Mouse (Mus musculus): ENCODE measurements around the gene Nipa2.
A peak's percentile ranks its signal among the peaks of the same experiment; 100 is the strongest.
"Not testable (repeated sequence)": the region's sequence is repeated elsewhere in the genome, so short reads cannot be mapped to it uniquely, and the experiment has no call there.

Nipa2 gene

DNA sequence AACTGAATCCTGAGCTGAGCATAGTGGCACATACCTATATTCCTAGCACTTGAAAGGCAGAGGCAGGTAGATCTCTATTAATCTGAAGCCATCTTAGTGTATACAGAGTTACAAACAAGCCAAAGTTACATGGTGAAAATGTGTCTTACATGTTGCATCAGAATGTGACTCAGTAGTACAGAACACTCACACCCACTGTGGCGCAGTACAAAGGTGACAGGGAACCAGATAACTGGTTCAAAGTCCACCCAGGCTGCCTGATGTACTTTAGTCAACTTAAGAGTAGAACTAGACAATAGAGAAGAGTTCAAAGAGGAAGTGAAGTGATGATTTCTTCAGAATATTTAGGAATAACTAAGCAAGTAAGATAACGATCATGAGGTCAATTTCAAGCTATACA is 27.3 kb downstream of the Nipa2 start:
- no peak for DNase-seq

DNA sequence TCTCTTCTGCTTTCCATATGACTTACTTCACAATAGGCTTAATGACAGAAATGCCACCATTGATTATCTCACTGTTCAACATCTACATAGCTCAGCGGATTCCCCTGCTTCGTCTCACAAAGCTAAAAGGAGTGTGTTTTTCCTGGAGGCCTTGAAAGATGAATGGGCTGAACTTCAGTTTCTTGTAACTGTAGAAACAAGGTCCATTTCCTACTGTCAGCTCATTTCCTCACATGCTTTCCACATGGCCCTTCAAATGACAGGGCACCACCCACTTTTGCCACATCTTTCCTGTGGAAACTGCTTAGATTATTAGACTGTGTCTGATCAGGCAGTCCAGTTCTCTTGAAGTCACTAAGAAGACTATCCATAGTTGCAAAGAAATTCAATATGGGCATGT is 33.6 kb downstream of the Nipa2 start:
- DNase-seq = no peak

DNA sequence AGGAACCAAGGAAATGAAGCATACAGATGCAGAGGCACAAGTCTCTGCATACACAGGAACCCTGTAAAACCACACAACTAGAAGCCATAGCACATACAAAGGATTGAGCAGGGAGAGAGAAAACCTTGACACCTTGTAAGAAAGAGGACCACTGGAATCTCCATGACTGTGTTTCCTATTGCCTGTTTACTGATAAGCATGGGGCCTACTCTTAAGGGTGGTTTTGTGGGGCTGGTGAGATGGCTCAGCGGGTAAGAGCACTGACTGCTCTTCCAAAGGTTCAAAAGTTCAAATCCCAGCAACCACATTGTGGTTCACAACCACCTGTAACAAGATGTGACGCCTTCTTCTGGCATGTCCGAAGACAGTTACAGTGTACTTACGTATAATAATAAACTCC is 35.0 kb downstream of the Nipa2 start:
- DNase-seq = no peak

DNA sequence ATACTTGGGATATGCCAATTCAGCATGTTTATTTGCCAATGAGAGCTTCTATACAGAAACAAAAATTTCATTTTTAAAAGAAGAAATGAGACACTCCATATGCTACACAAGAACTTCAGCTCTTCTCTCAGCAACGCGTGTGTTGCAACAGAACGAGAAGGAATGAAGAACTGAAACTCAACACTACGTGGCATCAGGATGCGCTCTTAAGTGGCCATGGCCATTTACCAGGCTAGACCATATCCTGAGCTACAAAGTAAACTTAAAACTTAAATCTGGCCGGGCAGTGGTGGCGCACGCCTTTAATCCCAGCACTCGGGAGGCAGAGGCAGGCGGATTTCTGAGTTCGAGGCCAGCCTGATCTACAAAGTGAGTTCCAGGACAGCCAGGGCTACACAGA is 43.9 kb downstream of the Nipa2 start:
- not testable (repeated sequence) for DNase-seq

DNA sequence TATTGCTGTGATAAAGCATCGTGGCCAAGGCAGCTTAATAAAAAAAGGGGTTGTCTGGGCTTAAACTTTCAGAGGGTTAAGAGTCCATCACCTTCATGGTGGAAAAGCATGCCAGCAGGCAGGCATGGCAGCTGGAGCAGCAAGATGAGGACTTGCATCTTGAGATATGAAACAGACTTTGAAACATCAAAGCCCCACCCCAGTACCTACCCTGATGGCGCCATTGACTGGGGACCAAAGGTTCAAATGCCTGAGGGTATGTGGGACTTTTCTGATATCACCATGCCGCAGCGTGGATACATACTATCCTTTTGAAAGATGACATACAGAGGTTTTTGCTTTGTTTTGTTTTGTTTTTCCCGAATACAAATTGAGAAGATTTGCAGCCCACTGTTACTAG is 50.2 kb downstream of the Nipa2 start:
- DNase-seq = no peak

DNA sequence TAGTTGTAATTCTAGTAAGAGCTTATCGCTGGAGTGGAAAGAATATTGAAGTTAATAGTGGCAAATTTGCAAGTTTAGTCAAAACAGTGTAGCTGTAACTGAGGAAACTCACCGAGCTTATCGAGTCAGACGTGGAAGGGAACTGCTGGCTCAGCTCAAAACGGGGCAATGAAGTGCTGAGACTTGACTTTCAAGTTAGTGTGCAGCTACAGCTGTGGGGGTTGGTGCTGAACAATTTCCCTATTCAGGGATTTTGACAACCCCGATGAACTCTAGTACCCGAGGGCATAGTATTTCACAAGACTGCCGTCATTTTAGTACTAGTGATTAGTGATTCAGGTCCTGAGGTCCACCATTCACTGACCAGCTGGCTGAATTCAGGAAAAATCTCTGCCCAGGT is 50.9 kb downstream of the Nipa2 start:
- DNase-seq = peak; percentile 36

DNA sequence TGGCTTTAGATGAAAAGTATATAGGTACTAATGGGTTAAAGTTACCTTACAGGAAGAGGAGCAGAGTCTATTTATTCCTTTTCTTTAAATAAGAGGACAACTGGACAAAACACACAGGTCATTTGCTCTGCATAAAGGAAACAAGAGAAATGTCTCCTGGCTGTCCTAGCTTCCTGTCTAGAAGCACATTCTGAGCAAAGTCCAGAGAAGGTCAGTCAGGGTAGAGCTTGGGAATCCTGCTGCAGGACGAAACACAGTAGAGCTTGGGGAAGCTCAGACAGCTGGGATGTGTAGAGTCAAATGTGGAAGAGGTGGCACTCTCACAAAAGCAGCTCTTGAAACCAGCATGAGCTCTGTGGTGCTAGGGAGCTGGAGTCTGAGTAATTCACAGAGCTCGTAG is 51.9 kb downstream of the Nipa2 start:
- DNase-seq = no peak

DNA sequence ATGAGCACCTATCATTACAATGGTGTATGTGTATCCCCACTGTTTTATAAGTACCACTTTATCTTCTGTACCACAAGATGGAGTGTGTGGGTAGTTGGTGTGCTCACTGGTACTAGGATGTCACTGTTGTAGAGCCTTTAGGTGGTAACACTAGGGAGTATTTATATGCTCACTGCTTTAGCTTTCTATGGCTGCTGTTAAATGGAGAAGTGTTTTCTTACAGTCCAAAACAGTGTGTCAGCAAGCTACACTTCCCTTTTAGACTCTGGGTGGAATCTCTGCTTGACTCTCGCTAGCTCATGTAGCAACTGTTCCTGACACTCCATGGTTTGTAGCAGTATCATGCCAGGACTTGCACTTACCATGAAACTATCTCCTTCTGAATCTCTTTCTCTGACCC is 52.8 kb downstream of the Nipa2 start:
- DNase-seq = no peak

DNA sequence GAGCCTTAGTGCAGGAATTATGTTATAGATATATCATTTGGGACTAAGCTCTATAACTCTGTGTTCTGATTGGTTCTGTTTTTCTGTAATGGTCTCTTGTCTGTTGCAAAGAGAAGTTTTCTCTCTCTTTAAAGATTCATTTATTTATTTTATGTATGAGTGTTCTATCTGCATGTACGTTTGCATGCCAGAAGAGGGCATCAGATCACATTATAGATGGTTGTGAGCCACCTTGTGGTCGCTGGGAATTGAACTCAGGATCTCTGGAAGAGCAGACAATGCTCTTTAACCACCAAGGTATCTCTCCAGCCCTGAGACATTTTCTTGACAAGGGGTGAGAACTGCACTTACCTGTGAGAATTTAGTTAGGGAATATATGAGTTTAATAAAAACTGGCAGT is 56.8 kb downstream of the Nipa2 start:
- no peak for DNase-seq

DNA sequence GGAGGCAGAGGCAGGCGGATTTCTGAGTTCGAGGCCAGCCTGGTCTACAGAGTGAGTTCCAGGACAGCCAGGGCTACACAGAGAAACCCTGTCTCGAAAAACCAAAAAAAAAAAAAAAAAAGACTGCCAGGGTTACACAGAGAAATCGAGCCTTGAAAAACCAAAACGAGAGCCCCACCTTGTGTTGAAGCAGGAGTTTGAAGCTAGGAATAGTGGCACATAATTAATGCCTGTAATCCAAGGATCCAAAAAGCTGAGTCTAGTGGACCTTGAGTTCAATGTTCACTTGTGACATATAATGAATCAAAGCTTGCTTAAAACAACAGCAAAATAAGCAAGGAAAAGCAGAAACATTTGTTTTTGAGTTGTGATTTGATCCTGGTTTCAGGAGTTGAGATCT is 58.5 kb downstream of the Nipa2 start:
- no peak for DNase-seq

DNA sequence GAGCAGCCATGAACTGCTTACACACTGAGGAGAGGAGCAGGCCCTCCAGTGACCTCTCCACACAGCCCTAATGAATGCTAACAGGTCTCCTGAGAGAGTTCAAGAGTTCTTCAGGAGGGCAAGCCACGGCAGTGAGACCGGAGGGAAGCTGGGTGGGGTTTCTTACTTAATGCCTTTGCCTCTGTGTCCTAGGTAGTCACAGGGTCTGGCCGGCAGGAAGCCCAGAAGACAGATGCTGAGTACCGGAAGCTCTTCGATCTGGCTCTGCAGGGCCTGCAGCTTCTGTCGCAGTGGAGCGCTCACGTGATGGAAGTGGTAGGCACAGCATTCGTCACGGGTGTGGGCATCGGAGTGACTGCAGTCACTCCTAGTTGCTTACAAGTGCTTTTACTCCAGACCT is 70.5 kb downstream of the Nipa2 start:
- no peak for DNase-seq

DNA sequence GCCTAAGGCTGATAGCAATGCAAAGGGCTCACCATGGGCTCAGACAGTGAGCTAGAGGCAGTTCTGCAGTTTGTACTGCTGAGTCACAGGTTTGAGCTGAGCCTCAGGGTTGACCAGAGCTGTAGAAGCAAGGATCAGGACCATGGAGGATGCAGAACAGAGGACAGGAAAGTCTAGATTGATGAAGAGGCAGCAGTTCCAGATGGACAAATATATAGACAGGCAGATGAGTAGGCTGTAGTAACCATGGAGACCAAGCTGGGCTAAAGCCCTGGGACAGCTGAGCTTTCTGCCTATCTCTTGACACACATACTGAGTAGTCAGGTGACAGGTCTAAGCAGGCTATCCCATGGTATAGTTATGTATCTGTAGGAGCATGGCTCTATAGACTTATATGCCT is 71.5 kb downstream of the Nipa2 start:
- no peak for DNase-seq

DNA sequence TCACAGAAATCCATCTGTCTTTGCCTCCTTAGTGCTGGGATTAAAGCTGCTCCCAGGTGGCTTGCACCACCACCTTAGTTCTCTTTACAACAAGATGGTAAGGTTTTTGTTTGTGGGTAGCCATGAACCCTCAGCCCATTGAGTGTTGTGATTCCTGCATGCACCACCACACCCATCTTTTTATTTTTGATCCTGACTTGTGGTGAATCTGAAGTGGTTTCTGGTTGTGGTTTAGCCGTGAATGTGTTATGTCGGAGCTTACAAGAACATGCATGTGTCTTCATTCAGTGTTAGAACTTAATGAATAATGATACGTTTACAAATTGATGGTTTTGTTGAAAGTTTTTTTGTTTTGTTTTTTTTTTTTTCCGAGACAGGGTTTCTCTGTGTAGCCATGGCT is 72.3 kb downstream of the Nipa2 start:
- DNase-seq = no peak

DNA sequence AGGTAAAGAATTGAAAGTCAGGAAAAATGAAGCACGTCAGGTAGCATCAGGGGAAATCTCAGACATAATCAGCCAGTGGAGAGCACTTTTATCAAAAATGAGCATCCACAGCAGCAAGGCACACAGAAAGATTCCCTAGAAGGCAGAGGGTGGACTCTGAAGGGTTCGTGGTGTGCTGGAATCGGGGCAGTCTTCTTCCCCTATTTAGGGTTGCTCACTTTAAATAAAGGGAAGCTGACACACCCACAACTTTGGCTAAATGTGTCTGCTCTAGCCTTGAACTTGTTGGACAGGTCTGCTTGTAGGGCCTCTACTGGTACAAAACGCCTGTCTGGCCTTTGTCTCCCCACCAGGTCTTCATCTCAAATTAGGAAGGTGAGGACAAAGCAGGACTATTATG is 73.7 kb downstream of the Nipa2 start:
- DNase-seq = no peak
